Mouse (Mus musculus): ENCODE measurements around the gene Tfam. TPM values are rescaled to one million over a fixed set of nuclear protein-coding genes. Genes with fewer than 3 reads are reported as not detected.

Tfam gene
- 62.7 and 68.2 TPM in 2 replicates for polyA plus RNA-seq (2015; fragmentation: Nextera tagmentation; extraction: Ambion mirVana)

GRCm38 (mm10) chr10:71238240-71238554 is at the start of gene Tfam:
Gene Tfam, minus strand, starts transcription at chr10:71238280.

GRCm38 (mm10) chr10:71285126-71285580 is 47.1 kb upstream of the Tfam start, which contains the start of gene Ube2d1:
Gene Ube2d1, minus strand, starts transcription at chr10:71285262.

Other genes with a start within 250 kb of the Tfam start
- gene Bicc1, start 78.6 kb downstream of the Tfam start, polyA plus RNA-seq (2015; fragmentation: Nextera tagmentation; extraction: Ambion mirVana), result 16.3 and 18.8 TPM in 2 replicates
- 100 and 112 TPM in 2 replicates for gene Ube2d1, start 47.0 kb upstream of the Tfam start, polyA plus RNA-seq (2015; fragmentation: Nextera tagmentation; extraction: Ambion mirVana)
- gene Cisd1, start 106.7 kb upstream of the Tfam start, polyA plus RNA-seq (2015; fragmentation: Nextera tagmentation; extraction: Ambion mirVana), result 89.6 and 99.9 TPM in 2 replicates
- gene Ipmk, start 109.5 kb upstream of the Tfam start, polyA plus RNA-seq (2015; fragmentation: Nextera tagmentation; extraction: Ambion mirVana), result 5.7 and 6.2 TPM in 2 replicates

Measured in skeletal muscle tissue, postnatal 0 days (tissue).